Mouse (Mus musculus) NIH3T3 (cell line): ENCODE data around the gene Fabp2.

Experiments used
- DNase-seq: peaks from one replicate; pipeline ENCODE4 v3.0.0-alpha.2; 2012; ENCODE audit warnings: low read depth

The Fabp2 gene

DNA sequence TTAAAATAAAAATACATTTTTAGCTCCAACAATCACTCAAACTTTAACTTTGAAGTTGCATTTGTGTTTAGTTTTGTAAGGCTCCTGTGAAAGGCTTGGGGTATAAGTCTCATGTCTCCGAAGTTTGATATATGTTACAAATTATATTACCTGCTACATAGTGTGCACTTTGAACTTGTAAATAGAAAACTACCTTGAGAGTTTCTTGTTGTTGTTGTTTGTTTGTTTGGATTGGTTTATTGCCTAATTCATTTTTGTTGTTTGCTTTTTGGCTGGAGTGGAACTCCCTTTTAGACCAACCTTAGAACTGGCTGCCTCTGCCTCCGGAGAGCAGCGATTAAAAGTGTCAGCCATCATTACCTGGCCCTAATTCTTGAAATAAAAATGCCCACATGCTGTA lies at the start of gene Fabp2:
TSS of gene Fabp2 (plus strand) at position 301 of the 400 bp plus-strand sequence.
- DNase-seq: no peak

DNA sequence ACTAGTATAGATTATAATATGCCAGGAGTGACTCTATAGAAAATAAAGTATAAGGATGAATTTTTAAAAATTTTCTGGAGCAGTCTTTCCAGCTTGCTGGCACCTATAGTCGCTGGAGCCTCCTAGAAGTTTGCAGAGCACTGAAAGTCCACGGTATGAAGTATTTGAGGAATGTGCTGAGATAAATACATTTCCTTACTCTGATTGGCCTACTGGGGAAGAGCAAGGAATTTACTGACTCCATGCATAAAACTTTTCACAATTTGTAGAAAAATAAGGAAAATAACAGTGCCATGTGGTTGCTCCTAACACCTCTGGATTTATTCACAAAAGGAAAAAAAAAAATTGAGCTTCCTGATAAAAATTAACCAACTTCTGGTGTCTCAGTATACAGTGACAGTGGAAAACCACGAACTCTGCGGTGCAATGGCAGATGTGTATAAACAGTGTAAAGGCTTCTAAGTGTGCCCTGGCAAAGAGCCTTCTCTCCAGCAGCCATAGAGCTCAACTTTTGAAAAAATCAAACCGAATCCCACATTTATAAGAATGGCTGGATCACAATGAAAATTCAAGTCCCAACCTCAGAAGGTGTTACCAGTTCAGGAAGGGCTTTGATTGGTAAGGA lies 46.4 kb upstream of the Fabp2 start:
- no peak for DNase-seq

DNA sequence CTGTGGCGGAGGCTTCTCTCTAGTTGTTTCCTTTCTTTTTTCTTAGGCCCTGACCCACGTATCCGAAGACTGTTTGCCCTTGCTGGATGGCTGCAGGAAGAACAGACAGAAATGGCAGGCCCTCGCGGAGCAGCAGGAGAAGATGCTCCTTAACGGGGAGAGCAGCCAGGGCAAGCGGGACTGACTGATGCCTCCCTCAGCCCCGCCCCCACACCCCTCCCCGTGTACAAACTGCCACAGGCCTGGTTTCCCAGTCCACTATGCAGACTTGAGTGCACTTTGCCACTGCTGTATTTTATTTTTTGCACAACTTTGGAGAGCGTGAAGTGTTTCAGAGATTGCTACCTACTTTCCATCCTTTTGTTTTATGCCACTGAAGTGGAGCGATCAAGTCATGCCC lies 39.7 kb upstream of the Fabp2 start:
- DNase-seq: no peak

DNA sequence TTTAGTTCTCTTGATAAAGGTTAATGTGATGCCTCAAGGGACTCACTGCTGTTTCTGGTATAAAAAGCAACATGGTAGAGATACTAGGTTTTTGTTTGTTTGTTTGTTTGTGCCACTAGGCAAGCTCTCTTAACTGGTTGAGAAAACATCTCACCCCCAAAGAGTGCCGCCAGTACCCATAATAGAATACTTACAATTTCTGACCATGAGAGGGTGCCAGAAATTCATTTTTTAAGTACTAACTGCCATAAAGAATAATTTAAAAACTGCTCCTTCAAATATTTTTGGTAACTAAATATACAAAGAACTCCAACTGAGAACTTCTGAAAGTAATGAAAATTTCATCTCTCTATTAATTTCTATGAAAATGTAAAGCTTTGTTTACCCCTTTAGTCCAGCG lies 35.0 kb upstream of the Fabp2 start:
- peak; percentile 62 for DNase-seq

DNA sequence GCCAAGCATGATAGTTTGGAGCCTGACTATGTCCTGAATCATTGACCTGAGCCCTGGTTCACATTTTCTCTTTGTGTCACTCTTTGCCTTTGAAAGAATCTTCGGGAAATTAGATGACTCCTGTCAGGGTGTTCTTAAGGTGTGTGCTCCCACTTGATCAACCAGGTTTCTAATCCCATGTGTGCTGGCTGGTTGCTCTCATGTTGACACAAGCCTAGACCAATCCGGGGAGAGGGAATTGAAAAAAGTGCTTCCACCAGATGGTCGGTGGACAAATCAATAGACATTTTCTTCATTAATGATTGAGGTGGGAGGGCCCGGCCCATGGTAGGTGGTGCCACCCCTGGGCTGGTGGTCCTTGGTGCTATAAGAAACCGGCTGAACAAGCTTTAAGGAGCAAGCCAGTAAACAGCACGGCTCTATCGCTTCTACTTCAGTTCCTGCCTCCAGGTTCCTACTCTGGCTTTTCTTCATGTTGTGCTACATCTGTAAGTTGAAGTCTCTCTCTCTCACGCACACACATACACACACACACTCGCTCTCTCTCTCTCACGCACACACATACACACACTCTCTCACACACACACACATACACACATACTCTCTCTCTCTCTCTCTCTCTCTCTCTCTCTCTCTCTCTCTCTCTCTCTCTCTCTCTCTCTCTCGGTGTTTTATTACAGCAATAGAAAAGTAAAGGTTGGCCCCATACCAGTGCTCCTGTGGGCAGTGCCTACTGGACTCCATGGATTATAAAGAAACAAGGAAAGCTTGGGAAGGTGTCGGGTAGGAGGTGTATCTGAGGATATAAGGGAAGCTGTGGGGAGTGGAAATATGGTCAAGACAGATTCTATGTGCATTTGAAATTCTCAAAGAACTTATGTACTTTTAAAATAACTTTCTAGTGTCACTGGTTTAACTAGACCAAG lies 34.0 kb upstream of the Fabp2 start:
- no peak for DNase-seq

DNA sequence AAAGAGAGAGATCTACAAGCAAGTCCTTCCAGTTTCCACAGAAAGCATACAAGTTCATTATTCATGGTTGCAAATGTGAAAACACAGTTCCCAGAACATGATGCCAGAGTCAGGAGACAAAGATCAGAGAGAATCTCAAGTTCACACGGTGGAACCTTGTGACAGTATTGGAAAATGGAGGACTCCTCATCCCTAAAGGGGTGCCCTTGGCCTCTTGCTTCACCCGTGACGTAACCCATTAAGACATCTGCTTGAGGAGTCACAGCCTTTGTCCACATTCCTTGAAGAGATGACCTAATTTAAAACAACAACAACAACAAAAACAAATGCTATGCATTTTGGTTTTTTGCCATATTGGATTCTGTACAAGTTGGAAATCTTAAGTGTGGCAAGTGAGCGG lies 29.8 kb upstream of the Fabp2 start:
- no peak for DNase-seq

GRCm38 (mm10) chr3:122868270-122868669 lies 26.6 kb upstream of the Fabp2 start:
- DNase-seq: no peak

GRCm38 (mm10) chr3:122871596-122871995 lies 23.3 kb upstream of the Fabp2 start:
- DNase-seq: no peak

DNA sequence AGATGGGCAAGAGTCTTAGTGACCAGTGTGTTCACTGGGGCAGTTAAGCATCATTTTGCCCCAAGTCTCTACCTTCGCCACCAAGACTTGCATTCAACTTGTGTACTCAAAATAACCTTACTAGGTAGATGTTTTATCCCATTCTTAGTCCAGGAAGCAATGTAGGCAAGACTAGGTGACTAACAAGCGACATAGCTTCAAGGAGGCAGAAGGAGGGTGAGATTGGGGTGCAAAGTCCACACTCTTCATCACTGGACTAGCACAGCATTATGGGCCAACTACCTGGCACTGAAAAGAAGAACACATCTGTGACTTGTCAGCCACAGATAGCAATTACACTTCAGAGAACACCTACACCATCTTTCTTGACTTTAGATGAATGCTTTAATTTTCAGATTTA lies 18.0 kb upstream of the Fabp2 start:
- no peak for DNase-seq

GRCm38 (mm10) chr3:122877543-122877942 lies 17.3 kb upstream of the Fabp2 start:
- DNase-seq: no peak

GRCm38 (mm10) chr3:122878705-122879315 lies 16.1 kb upstream of the Fabp2 start:
- DNase-seq: no peak

DNA sequence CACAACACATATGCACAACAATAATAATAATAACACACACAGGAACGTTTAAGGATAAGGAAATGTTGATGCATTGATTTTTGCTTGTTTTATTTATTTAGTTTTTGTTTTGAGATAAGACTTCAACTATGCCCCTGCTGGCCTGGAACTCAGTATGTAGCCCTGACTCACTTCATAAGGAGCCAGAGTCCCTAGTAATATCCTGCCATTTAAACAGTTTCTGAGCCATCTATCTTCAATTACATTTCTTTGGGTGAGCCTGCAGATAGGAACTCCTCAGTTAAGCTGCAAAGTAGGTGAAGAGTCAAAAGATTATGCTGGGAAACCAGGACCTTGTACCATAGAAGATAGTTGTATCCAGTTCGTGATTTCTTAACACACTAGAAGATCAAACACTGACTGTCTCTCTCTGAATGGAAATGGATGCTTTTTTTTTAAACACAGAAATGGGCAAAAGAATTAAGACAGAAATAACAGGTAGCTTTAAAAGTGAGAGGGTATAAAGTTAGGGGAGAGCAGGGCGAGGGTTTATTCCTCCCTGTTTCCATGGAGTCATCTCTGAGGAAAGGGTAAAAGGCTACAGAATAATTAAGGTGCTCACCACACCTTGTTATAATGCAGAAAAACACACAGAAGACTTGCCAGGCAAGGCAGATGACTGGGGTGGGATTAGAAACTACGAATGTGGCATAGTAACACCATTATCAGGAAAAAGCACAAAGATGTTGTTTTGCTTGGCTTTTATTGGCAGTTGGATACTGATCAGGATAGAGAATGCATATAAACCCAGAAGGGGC lies 7.2 kb upstream of the Fabp2 start:
- DNase-seq: no peak

GRCm38 (mm10) chr3:122888371-122888819 lies 6.5 kb upstream of the Fabp2 start:
- DNase-seq: peak; percentile 73

DNA sequence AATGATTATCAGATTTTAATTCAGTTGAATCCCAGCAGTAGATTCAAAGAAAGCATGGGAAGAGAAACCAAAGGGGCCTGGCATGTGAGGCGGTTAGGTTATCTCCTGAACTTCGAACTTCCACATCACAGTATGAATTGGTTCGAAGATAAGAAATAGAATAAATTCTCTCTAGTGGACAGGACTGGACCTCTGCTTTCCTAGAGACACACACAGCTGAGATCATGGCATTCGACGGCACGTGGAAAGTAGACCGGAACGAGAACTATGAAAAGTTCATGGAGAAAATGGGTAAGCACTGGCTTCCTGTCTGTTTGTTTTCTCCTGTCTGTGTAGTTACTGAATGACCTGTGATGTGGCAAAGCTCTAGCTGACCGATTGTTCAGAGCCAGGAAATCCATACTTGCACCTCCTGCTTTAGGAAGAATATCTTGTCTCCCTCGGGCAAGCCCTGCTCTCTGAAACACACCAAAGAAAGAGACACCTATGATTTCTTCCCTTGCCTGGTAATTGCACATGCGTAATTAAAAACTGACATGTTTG lies 388 bp downstream of the Fabp2 start:
- DNase-seq: no peak

- DNase-seq: peak; percentile 24
These were observed 3.4 kb downstream of the Fabp2 start for GRCm38 (mm10) chr3:122898254-122898653.

GRCm38 (mm10) chr3:122903746-122904433 lies 9.0 kb downstream of the Fabp2 start:
- peak; percentile 85 for DNase-seq

DNA sequence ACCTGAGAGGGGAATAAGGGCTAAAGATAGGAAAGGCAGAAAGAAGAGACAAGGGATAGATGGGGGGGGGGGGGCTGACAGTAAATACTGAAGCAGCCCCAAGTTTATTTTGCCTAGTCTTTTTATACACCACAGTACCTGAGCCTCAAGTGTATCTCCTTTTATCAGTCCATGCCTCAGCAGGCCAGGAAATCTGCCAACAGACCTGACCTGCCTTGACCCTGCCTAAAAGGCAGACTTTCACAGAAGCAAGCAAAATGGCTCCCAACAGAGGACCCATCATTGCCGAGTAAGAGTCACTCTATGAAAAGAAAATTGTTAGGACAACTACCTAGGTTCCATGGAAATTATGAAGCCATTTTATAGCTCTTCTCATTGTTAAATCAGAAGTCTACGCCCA lies 13.0 kb downstream of the Fabp2 start:
- DNase-seq: no peak

DNA sequence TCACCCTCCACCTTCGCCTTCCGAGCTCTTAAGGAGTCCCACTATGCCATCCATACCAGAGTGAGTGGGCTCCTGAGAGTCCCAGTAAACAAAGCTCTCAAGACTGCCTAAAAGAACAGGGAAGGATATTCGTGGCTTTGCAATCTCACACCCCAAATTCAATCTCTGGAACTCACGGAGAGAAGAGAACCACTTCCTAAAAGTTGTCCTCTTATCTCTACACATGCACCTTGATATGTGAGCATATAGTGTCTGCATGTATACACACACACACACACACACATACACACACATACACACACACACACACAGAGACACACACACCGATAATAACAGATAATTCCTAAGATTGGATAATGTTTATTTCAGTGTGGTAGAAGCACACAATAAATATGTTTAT lies 20.6 kb downstream of the Fabp2 start:
- no peak for DNase-seq

GRCm38 (mm10) chr3:122916191-122916680 lies 21.4 kb downstream of the Fabp2 start:
- no peak for DNase-seq

DNA sequence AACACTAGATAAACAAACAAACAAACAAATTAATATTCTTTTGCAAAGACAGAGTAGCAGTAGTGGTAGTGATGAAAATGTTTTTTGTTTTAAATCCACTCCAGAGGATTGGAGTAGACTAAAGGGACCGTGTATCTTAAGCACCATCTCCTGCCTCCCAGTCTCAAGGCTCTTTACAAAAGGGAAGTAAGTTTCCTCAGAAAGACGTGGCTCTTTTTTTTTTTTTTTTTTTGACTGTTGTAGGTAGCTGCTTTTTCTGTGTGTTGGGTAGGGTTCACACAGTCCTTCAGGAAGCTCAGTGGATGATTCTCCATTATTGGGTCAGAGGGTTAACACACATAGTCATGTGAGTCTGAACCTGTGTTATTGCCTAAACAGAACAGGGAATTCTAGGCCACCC lies 23.8 kb downstream of the Fabp2 start:
- DNase-seq: no peak

DNA sequence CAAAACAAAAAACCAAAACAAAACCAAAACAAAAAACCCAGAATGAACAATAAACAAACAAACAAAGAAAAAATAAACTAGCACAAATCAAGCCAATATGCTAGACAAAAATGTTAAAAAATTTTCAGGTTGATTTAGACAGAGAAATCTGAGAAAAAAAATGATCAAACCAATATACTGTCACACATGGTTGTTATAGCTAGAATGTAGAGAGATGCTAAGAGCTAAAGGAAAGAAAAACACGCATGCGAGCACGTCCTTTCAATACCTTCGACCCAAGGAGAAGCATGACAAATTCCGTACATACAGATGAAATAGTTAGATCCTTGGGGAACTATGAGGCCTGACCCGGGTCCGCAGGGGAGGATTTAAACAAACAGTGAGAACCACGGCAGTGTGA lies 24.4 kb downstream of the Fabp2 start, which contains the start of gene Gm10959:
TSS of gene Gm10959 (minus strand) at position 101 of the 400 bp plus-strand sequence.
- DNase-seq: no peak
